Mouse (Mus musculus) fibroblast of lung, adult 2 months (primary cell): ENCODE data around the gene Kcnh1.
A peak's percentile ranks its signal among the peaks of the same experiment; 100 is the strongest.

Source experiments
- DNase-seq: peaks from one replicate; pipeline ENCODE4 v3.0.0-alpha.2; 2011; ENCODE audit warnings: low read depth

Kcnh1 gene

GRCm38 (mm10) chr1:192406589-192406988 lies 216.0 kb downstream of the Kcnh1 start:
- DNase-seq: no peak

GRCm38 (mm10) chr1:192415813-192416212 lies 225.2 kb downstream of the Kcnh1 start:
- no peak for DNase-seq

GRCm38 (mm10) chr1:192416241-192416821 lies 225.8 kb downstream of the Kcnh1 start:
- no peak for DNase-seq

- DNase-seq: no peak
Measured at GRCm38 (mm10) chr1:192419176-192419575, 228.6 kb downstream of the Kcnh1 start.

DNA sequence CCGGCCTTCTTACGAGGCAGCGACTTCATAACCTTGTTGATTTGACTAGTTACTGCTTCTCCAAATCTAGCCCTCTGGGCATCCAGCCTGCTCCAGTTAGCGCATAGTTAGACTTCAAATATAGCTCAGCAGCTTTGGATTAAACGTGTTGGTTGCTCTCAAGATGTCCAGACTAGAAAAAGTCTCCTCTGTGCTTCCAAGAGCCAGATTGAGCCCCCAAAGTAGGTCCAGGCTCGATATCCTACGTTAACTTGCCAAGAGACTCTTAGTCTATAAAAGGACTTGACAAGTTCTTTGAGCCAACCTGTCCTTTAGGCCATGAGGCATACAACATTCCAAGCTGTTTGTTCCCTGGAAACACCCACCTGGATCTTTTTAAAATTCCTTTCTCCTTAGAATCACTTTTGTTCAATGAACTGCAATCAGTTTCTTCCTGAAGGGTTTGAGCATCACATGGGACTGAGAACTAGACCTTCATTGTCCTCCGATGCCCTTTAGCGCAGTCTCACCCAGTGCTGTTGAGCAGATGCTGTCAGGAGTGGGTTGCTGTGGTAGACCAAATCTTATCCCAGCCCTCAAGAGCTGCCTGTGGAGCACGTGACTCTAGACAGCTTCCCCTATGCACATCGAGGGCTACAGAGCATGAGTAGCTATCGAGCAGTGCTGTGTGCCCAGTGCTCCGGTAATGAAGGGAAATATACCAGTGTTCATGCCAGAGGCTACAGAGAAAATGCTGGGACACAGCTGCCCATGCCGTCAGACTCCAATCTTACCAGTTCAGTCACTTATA lies 231.0 kb downstream of the Kcnh1 start:
- DNase-seq: no peak

DNA sequence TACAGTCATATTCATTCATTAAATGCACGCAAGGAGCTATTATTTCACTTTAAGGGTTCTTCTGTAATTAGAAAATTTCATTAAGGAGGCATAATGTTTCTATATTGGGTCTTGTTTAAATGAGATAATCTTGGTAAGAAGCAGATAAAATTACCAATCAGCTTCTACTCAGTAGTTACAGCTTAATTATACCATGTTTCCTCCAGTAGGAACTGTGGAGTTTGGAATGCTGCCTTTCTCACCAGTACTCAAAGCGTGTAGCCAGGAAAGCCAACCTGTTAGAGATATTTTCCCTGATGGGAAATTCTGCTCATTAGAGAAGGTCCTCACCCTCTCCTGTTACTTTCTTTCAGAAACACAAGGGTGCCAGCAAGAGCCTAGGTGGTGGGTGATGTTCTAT lies 240.8 kb downstream of the Kcnh1 start:
- no peak for DNase-seq

GRCm38 (mm10) chr1:192435503-192435902 lies 244.9 kb downstream of the Kcnh1 start:
- no peak for DNase-seq

GRCm38 (mm10) chr1:192439151-192439837 lies 248.7 kb downstream of the Kcnh1 start:
- DNase-seq: no peak

DNA sequence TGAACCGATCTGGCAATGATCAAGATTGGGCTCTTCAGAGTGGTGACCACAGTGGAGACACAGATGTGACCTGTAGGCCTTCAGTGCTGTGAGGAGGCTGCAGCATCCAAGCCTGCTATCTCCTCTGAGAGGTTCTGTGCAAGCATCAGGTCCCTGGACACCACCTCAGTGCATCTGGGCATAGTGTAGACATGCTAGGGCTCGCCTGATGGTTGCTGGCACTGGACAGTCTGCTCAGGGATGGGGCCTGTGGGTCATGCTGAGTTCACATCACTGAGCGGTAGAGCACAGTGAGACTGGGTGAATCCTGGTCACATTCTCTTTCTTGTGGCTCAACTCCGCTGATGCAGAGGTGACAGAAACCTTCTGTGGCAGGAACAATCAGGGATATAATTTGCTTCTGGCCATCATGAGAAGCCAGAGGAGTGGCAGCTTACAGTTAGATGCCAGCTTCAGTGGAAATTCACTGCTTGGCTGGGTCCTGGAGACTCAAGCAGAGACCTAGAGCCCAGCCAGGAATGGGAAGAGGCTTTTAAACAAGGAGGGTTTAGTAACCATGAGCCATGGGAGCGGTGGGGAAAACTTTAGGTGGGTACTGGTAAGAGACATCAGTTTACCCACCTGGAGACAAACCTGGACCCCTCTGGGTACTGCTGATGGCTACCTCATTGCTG lies 252.3 kb downstream of the Kcnh1 start:
- no peak for DNase-seq

DNA sequence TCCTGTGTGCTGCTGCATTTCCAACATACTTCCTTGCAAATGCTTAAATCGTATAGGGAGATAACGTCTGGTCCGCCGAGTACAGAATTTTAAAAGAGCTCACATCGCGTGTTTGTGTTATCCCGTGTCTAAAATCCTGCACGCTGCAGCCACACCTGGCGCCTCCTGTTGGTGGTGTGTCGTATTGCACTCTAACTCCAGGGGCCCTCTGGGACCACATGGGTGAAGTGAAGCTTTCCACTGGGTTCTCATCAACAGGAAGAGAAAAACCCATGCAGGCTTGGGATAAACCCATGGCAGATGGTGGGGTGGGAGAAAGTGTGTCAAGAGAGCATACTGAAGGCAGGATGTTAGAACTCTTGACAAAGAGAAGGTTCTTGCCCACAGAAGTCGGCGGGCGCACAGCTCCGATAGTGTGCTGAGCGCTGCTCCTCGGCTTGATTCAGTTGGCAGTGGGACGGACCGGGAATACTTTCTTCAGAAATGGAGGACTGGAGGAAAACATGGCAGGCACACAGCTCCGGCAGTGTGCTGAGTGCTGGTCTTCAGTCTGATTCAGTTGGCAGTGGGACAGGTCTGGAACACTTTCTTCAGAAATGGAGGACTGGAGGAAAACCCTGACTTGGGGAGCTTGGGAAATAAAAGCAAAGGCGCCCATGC lies 253.6 kb downstream of the Kcnh1 start:
- no peak for DNase-seq

DNA sequence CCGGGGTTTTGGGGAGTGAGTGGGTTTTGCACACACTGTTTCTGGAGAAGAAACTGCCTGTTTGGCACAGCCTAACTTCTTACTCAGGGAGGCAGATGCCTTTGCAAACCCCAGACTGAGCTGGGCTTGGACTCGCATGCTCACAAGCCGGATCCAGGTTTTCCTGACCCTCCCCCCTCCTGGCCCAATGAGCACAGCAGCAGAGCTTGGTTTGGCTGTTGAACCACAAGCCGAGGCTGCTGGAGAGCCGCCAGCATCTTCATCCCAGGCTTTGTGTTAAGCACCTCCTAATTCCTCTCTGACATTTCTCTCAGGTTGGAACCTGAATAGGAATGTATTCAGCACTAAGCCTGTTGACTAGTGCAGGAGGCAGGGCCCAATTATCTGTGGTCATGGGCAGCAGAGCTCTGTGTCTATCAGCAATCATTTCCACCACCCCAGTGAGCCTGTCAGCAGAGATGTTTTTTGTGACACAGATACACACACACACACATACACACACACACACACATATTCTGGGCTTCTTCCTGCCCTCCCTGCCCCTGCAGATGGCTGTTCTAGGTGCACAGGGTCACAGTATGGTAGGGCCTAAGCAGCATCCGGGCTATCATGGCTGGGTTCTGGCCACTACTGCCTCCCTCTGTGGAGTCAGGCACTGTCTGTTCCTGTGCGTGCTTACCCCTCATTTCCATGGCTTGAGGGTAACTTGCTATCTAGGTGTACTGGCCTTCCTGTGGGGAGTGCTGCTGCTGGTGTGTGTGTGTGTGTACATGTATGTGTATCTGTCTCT lies 254.3 kb downstream of the Kcnh1 start:
- DNase-seq: peak; percentile 87

GRCm38 (mm10) chr1:192446158-192446557 lies 255.6 kb downstream of the Kcnh1 start:
- no peak for DNase-seq

DNA sequence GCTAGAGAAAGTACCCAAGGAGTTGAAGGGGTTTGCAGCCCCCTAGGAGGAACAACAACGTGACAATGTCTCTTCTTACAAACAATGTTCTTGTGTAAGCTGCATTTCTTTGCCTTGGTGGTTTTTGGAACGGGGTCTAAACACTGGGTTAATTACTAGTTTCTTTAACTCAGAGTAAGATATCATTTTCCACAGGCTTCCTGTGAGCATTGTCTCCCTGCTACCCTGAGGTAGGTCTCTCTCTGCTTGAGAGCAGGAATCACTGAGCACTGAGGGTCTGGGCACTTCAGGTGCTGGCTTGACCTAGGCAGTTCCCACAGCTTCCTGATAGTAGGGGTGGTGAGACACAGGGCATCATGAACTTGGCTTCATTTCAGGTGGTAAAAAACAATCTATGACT lies 257.1 kb downstream of the Kcnh1 start:
- DNase-seq: no peak

DNA sequence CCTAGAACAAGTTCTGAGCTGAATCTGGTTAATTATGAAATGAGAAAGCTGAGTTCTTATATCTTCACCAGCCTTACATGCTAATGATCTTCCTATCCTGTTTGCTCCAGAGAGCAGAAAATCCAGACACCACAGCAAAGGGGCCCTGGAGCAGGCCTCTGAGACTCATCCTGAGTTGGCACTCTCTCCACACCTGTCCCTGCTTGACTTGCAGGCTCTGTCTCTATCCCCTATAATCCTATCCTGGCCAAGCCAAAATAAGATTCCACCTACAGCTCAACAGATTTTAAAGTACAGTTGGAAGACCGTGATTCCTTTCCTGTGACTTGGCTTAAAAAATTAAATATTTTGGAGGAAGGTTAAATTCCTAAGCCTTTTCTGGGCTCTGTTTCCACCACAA lies 257.9 kb downstream of the Kcnh1 start:
- DNase-seq: no peak

GRCm38 (mm10) chr1:192449572-192450351 lies 259.2 kb downstream of the Kcnh1 start:
- DNase-seq: no peak

- no peak for DNase-seq
Measured at GRCm38 (mm10) chr1:192450425-192450824, 259.9 kb downstream of the Kcnh1 start.

GRCm38 (mm10) chr1:192451722-192452121 lies 261.1 kb downstream of the Kcnh1 start:
- DNase-seq: no peak

DNA sequence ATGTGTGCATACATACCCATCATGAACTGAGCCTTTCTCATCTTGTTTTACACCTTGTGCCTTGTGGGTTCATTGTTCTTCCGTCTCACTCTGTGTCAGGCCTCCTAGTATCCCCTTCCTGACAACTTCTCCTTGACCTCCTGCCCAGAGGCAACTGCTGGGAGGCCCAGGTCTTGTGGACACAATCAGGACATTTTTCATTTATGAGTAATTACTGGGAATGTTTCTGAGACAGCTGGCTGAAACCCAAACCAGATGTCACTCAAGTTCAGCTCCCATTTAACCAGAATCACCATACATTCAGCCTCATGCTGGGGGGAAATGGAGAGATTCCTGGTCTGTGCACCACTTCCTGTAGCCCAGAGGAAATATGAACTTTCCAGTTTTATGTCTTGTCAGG lies 263.9 kb downstream of the Kcnh1 start:
- no peak for DNase-seq

DNA sequence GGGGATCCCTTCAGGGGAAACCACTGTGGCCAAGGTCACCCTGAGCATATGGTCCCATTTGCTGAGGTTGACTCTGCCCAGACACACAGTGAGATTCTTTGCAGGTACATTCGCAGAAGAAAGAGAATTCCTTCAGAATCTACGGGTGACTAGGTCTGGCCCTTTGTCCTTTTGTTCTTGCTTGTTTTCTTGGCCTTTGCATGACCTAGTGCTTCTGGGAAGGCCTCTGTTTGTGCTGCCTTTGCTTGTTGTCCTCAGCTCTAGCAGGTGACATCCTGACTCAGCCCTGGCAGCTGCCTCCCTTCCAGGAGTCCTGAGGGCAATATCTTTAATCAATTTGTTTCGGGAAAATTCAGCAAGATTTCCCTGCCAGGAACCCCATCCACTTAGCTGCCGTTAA lies 264.4 kb downstream of the Kcnh1 start:
- DNase-seq: no peak

DNA sequence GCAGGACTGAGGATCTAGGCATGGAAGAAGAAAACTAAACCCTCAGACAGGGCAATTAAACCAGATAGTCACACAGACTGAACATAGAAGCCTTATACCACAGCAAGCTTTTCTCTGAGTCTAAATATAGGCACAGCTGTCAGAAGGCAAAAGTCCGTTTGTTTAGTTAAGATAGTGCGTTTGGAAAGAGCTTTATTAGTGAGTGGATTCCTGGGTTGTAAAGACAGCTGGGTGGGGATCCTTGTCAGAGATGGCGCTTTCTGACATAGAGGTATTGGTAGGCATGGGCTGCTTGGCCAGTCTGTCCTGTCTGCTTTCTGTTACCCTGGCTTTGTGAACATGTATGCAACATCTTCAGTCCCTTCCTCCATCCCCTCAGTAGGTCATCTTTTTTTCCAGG lies 266.5 kb downstream of the Kcnh1 start:
- no peak for DNase-seq
